Mouse (Mus musculus) c-Kit-negative CD71-positive TER-119-positive erythroid progenitor cells, embryonic 14.5 days (primary cell): Measurements from ENCODE around the gene Gmpr2.

Source experiments
- DNase-seq: peaks from one replicate; pipeline ENCODE4 v3.0.0-alpha.2; 2013; ENCODE audit warnings: low read depth, low spot score

Gmpr2 gene

DNA sequence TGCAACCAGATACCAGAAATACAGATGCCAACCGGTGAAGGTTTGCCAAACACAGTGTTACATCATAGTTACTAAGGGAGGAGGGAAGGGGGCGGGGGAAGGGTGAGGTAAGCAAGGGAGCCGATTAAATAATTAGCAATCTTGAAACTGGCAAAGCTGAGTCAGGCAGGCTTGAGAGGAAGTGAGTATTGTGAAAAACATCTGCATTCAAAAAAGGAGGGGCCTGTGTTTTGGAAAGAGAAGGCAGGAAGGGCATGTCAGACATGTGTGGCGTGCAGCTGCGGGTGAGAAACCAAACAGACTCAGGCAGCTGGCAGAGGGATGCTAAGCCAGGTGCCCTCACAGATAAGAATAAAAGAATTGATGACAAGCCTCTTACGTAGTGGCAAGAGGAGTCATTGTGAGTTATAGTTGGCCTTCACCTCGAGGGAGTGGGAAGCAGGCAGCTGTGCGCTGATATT is 52.7 kb downstream of the Gmpr2 start:
- DNase-seq, result no peak

DNA sequence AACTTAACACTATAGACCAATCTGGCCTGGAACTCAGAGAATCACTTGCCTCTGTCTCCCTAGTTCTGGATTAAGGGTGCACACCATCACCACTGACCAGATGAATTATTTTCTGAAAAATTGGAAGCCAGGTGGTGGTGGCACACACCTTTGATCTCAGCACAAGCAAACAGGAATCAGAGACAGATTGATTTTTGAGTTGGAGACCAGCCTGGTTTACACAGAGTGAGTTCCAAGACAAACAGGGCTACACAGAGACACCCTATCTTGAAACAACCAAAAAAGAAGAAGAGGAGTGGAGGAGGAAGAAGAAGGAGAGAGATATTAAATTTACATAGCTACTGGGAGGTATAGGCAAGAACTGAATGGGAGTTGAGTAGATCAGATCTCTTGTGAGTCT is 54.5 kb downstream of the Gmpr2 start:
- no peak for DNase-seq

DNA sequence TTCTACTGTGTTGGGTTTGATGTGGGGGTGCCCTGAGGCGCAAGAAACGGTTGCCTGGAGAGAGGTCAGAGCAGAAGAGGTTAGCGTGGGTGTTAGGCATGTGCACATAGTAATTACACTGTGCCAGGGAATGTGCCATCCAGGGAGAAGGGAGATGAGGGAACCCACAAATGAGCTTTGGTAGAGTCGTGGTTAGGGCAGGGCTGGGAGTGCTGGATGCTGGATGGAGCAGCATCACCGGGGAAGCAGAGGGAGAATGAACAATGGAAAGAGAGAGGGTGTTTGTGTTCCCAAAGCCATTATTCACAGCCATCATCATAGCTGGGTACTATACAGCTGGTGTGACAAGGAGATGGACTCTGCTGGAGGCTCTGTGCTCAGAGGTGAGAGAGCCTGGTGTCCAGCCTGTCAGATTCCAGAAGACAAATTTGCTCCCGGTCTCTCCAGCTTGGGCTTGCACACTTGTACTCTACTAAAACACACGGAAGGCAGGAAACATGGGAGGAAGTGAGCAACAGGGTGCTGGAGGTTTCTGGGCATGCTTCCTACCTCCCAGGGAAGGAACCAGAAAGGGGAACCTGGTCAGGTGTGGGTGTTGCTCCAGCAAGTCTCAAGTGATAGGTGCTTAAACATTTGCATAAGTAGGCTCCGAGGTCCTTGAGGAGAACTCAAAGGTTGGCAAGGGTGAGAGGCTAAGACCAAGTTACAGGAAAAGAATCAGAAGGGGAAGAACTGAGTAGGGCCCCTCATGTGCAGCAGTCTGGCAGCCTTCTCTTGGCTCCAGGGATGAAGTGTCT is 56.3 kb downstream of the Gmpr2 start:
- DNase-seq, result no peak
